Mouse (Mus musculus) C2C12 (cell line): ENCODE data around the gene Zfp879.

Source experiments
- CEBPB ChIP-seq: IDR thresholded peaks from one replicate; pipeline ENCODE4 v1.6.1; 2011; ENCODE audit warnings: low read depth, mild to moderate bottlenecking, control low read depth, moderate library complexity
- CTCF ChIP-seq: IDR thresholded peaks from one replicate; pipeline ENCODE4 v1.5.1; 2011; ENCODE audit not compliant: control insufficient read depth, insufficient read depth, insufficient read length
- FOSL1 ChIP-seq: IDR thresholded peaks from one replicate; pipeline ENCODE4 v1.8.0; 2011; ENCODE audit warnings: mild to moderate bottlenecking, low read length; ENCODE audit not compliant: poor library complexity, insufficient read depth, severe bottlenecking
- MAX ChIP-seq: IDR thresholded peaks from one replicate; pipeline ENCODE4 v1.6.1; 2011; ENCODE audit warnings: mild to moderate bottlenecking, control low read depth
- MYOD1 ChIP-seq: IDR thresholded peaks from one replicate; pipeline ENCODE4 v1.6.1; 2011; ENCODE audit warnings: low read depth; ENCODE audit not compliant: control insufficient read depth, insufficient read length
- MYOG ChIP-seq: IDR thresholded peaks from one replicate; pipeline ENCODE4 v1.6.1; 2011; ENCODE audit not compliant: control insufficient read depth, insufficient read length; ENCODE audit errors: extremely low read depth
- USF1 ChIP-seq: IDR thresholded peaks from one replicate; pipeline ENCODE4 v1.6.1; 2011; ENCODE audit warnings: low read depth, mild to moderate bottlenecking, control low read depth, moderate library complexity

GRCm38 (mm10) chr11:50887390-50888128 lies 46.2 kb upstream of the Zfp879 start, which contains the start of gene Zfp454:
- TF ChIP-seq CTCF: no peak
- no peak for TF ChIP-seq USF1
- TF ChIP-seq MYOG: no peak
- TF ChIP-seq CEBPB: no peak
- no peak for TF ChIP-seq MAX
- no peak for TF ChIP-seq FOSL1
- no peak for TF ChIP-seq MYOD1
